Mouse (Mus musculus) T-cell, adult 2 months (primary cell): Measurements from ENCODE around the gene Vgll3.

Experiments
- DNase-seq: peaks from one replicate; pipeline ENCODE4 v3.0.0; 2022; ENCODE audit warnings: low spot score

The Vgll3 gene

DNA sequence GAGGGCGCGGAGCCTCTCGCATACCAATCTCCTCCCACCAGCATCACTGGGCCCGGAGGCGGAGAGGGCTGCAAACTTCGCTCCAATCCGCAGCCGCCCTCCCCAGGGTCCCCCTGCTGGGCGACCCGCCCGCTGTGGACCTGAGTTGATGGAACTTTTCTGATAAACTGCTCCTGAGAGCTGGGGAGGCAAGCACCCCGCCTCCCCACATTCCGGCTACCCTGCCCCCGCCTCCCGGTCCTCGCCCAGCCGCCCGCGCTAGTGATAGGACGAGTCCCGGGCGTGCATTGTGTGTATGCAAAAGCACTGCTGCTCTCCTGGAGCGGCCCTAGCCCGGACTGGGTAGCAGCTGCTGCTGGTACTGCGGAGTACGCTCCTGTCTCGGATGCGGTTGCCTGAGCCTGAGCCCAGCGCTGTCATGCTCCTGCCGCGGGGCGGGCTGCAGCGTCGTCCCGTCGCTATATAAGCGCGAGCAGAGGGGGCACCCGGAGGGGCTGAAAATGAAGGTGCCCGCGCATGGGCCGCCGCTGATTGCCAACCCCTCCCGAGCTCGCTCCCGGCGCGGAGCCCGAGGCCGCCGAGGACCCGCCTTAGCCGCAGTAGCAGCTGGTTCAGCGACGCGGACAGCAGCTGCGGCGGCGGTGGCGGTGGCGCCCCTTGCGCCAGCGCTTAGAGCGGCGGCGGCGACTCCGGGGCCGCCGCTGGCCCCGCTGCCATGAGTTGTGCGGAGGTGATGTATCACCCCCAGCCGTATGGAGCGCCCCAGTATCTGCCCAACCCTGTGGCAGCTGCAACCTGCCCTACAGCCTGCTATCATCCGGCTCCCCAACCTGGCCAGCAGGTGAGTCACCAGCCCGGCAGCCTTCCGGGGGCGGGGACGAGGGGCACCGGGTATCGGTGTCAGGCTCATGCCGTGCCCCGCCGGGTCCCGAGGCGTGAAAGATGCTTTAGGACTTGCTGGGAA lies at the start of gene Vgll3:
Gene Vgll3, plus strand, starts transcription at position 340 of the 964 bp plus-strand sequence.
- DNase-seq: no peak

- no peak for DNase-seq
Measured at GRCm38 (mm10) chr16:65765976-65766375, 49.1 kb upstream of the Vgll3 start.

- no peak for DNase-seq
Measured at GRCm38 (mm10) chr16:65785959-65786358, 29.1 kb upstream of the Vgll3 start.

DNA sequence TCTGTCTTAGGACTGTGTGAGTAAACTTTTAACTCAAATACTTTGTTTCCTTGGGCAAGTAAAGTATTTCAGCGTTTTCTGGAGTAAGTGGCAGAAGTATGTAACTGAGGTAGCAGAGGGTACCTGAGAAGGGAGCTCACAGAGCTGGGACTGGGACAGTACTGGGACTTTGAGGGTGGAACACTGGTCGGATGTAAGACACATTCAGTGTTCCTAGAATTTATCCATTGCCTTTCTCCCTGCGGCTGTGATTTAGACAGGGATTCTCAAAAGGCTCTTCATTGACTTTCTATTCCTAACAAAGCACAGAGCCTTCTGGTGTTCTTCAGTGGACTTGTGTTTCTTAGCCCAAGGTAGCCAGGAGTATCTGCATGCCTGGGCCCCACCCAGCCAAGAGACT lies 1.0 kb downstream of the Vgll3 start:
- no peak for DNase-seq

DNA sequence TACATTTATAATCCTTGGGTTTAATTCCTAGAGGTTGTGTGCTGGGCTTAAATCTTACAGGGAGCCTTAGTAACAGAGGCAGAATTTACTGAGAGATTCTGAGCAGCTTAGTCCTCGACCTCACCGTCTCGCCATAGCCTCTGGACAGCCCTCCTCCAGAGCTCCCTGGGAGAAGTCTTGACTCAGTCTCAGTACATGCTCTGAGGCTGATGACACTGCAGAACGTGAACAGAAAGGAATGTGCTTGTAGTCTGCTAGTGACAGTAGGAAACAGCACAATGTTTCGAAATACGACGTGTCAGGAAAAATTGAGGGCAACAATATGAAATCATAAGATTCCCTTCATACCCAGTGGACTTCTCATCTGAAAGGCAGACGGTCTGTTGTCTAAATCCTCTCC lies 3.7 kb downstream of the Vgll3 start:
- DNase-seq: no peak

GRCm38 (mm10) chr16:65820803-65821202 lies 5.7 kb downstream of the Vgll3 start:
- DNase-seq: no peak

GRCm38 (mm10) chr16:65823721-65824120 lies 8.7 kb downstream of the Vgll3 start:
- no peak for DNase-seq

- no peak for DNase-seq
Measured at GRCm38 (mm10) chr16:65828141-65828565, 13.1 kb downstream of the Vgll3 start.

DNA sequence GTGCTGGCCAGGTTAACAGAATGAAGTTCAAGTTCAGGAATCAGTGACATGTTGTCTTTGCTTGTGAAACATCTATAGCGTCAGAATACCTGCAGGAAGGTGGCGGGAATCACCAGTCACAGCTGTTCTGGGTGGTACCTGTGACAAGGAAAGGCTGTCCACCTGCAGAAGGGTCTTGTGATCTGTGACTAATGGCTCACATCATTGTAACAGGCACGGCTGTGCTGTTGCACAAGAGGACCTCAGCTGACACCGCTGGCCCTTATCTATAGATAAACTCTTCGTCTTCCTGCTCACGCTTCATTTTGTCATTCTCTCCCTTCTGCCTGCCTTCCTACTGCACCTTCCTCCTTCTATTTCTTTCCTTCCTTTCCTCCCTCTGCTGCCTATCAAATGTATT lies 14.0 kb downstream of the Vgll3 start:
- DNase-seq: no peak

- DNase-seq: no peak
Measured at GRCm38 (mm10) chr16:65834721-65835120, 19.7 kb downstream of the Vgll3 start.

- DNase-seq: no peak
Measured at GRCm38 (mm10) chr16:65850126-65850525, 35.1 kb downstream of the Vgll3 start.

GRCm38 (mm10) chr16:65864471-65864870 lies 49.4 kb downstream of the Vgll3 start:
- no peak for DNase-seq

GRCm38 (mm10) chr16:65867927-65868326 lies 52.9 kb downstream of the Vgll3 start:
- no peak for DNase-seq

GRCm38 (mm10) chr16:65868933-65869332 lies 53.9 kb downstream of the Vgll3 start:
- no peak for DNase-seq

DNA sequence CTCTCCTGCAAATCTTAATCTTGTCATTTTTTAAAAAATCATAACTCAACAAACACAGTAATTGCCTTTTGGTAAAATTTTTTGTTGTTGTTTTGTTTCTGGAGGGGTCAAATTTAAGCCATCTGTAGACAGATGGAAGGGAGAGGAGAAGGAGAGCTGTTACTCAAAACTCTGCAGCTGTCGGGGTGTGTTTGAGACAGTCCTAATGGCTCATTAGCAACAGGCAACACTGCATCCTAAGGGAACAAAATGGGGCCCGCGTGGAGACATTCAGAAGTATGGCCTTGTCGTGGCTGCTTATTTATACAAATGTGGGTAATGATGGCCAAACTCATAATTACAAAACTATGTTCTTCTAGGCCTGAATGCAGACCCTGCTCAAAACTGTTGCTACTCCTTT lies 73.9 kb downstream of the Vgll3 start:
- no peak for DNase-seq
